22 mouse cellular contexts compared by ENCODE assay signal in the genomic region with DNA sequence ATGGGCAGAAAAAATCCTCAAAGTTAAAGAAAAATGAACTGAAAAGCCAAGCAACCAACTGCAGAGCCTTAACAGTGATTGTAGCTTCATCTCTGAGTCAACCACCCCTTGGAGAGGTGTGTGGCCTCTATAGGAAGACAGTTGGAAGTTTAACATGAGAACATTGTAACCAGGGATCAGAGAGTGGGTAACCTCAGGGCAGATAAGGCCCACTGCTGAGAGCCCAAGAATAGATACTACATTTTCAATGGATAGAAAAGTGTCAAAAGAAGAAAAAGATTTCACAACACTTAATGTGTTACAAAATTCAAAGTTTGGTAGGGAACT. TPM values are rescaled to one million over a fixed set of nuclear protein-coding genes. Genes with fewer than 3 reads are reported as not detected.
DNase-seq lines count a peak whose midpoint lies in the region; ATAC-seq and TF ChIP-seq lines count a peak whose summit lies in the region.
"Had no signal": no experiment of that assay in that cellular context is flagged by ENCODE, and none has a peak within 500 bp of the region (broad histone marks: within the 10 kb centered on the region; RNA-seq: fewer than 3 reads in every experiment).

No protein-coding gene starts in this region.

- H3K27me3 ChIP-seq in cerebellum, adult 2 months (ENCODE audit: control insufficient read depth, insufficient read depth, low read length) = no peaks in the 10 kb centered on the region
- H3K27me3 ChIP-seq in lung, embryonic 14.5 days (ENCODE audit: insufficient read depth, low read length) = no peaks in the 10 kb centered on the region
- H3K27me3 ChIP-seq: embryonic facial prominence, embryonic 15.5 days; heart, embryonic 15.5 days; hindbrain, embryonic 12.5 days; limb, embryonic 13.5 days; midbrain, embryonic 13.5 days; neural tube, embryonic 15.5 days had no signal

- ATAC-seq in lung, embryonic 14.5 days (ENCODE audit: insufficient read depth) = peak; percentile 8; the same call in 1 of the 2 replicates
- ATAC-seq: intestine, embryonic 16.5 days; midbrain, embryonic 13.5 days had no signal

- peak overlapping the region; percentile 1; the same call in 1 of the 2 replicates for H3K27ac ChIP-seq in cerebellum, adult 2 months (ENCODE audit: insufficient read depth, low read length)
- H3K27ac ChIP-seq in gastrocnemius, adult 2 months = peak overlapping the region; percentile 20; the same call in 1 of the 2 replicates
- H3K27ac ChIP-seq in lung, embryonic 14.5 days (ENCODE audit: low read depth) = peak overlapping the region; percentile 38; the same call in 1 of the 2 replicates
- H3K27ac ChIP-seq in cortical plate, adult 2 months (ENCODE audit: insufficient read depth, low read length) = peak overlapping the region; percentile 59; the same call in 1 of the 2 replicates
- H3K27ac ChIP-seq: embryonic facial prominence, embryonic 10.5 days; embryonic facial prominence, embryonic 15.5 days; heart, embryonic 10.5 days; heart, embryonic 15.5 days; hindbrain, embryonic 12.5 days; kidney, postnatal 0 days; limb, embryonic 13.5 days; macrophage; midbrain, embryonic 13.5 days; neural tube, embryonic 15.5 days had no signal

- no peak overlapping the region for H3K4me2 ChIP-seq in lung, embryonic 14.5 days
- H3K4me2 ChIP-seq: embryonic facial prominence, embryonic 15.5 days; heart, embryonic 15.5 days; hindbrain, embryonic 12.5 days; limb, embryonic 13.5 days; liver, embryonic 11.5 days; midbrain, embryonic 13.5 days; neural tube, embryonic 15.5 days had no signal

- no peak overlapping the region for H3K4me3 ChIP-seq in cerebellum, adult 2 months (replicated peaks; ENCODE audit: insufficient read depth, low read depth, low read length)
- peak overlapping the region; percentile 21 for H3K4me3 ChIP-seq in gastrocnemius, adult 2 months
- no peak overlapping the region for H3K4me3 ChIP-seq in lung, embryonic 14.5 days (ENCODE audit: low read depth, low read length)
- no peak overlapping the region for H3K4me3 ChIP-seq in cortical plate, adult 2 months (ENCODE audit: insufficient read depth, low read length)
- H3K4me3 ChIP-seq: embryonic facial prominence, embryonic 10.5 days; embryonic facial prominence, embryonic 15.5 days; heart, embryonic 10.5 days; heart, embryonic 15.5 days; hindbrain, embryonic 12.5 days; limb, embryonic 13.5 days; midbrain, embryonic 13.5 days; neural tube, embryonic 15.5 days had no signal

- no peaks in the 10 kb centered on the region for H3K9me3 ChIP-seq in lung, embryonic 14.5 days (ENCODE audit: low read depth, low read length)
- H3K9me3 ChIP-seq: embryonic facial prominence, embryonic 10.5 days; embryonic facial prominence, embryonic 15.5 days; G1E; heart, embryonic 10.5 days; heart, embryonic 15.5 days; hindbrain, embryonic 12.5 days; limb, embryonic 13.5 days; midbrain, embryonic 13.5 days; neural tube, embryonic 15.5 days had no signal

- DNase-seq in cerebellum, adult 2 months = no peak
- DNase-seq in cerebellum, postnatal 14 days = no peak
- DNase-seq in gastrocnemius, adult 2 months = no peak
- no peak for DNase-seq in gastrocnemius, adult 18-20 months (ENCODE audit: low spot score)
- no peak for DNase-seq in lung, embryonic 14.5 days
- no peak for DNase-seq in lung, postnatal 4 days
- DNase-seq: kidney, adult 8-10 months; thymus, postnatal 4 days had no signal

- H3K36me3 ChIP-seq in lung, embryonic 14.5 days (ENCODE audit: insufficient read depth) = no peaks in the 10 kb centered on the region
- H3K36me3 ChIP-seq: embryonic facial prominence, embryonic 10.5 days; embryonic facial prominence, embryonic 15.5 days; G1E; heart, embryonic 10.5 days; heart, embryonic 15.5 days; hindbrain, embryonic 12.5 days; limb, embryonic 13.5 days; midbrain, embryonic 13.5 days; neural tube, embryonic 15.5 days had no signal

- intact Hi-C loops in gastrocnemius, adult 2 months (cut with DNase I) = loop anchor here (5.0 kb wide), 1 partner anchor 56 kb away; the partner anchor contains the start of gene Rell1

- H3K9ac ChIP-seq in lung, embryonic 14.5 days = no peak overlapping the region
- H3K9ac ChIP-seq: embryonic facial prominence, embryonic 15.5 days; heart, embryonic 15.5 days; hindbrain, embryonic 12.5 days; limb, embryonic 13.5 days; midbrain, embryonic 13.5 days; neural tube, embryonic 15.5 days had no signal

- H3K4me1 ChIP-seq in cerebellum, adult 2 months (ENCODE audit: control insufficient read depth, insufficient read depth, low read length) = peaks cover 13% of the 10 kb centered on the region; the same call in 1 of the 2 replicates
- H3K4me1 ChIP-seq in lung, embryonic 14.5 days (ENCODE audit: insufficient read depth) = no peaks in the 10 kb centered on the region
- peaks cover 5% of the 10 kb centered on the region; the same call in 1 of the 2 replicates for H3K4me1 ChIP-seq in cortical plate, adult 2 months (ENCODE audit: control insufficient read depth, insufficient read depth, low read length)
- H3K4me1 ChIP-seq: embryonic facial prominence, embryonic 10.5 days; embryonic facial prominence, embryonic 15.5 days; heart, embryonic 10.5 days; heart, embryonic 15.5 days; hindbrain, embryonic 12.5 days; limb, embryonic 13.5 days; midbrain, embryonic 13.5 days; neural tube, embryonic 15.5 days had no signal

- TF ChIP-seq POLR2A in cerebellum, adult 2 months (IDR thresholded peaks at IDR 0.05; ENCODE audit: borderline replicate concordance, insufficient read depth, low read length) = no peak
- TF ChIP-seq POLR2A in cortical plate, adult 2 months (IDR thresholded peaks at IDR 0.05; ENCODE audit: extremely low read depth, insufficient read depth, low read length) = no peak

- TF ChIP-seq CTCF in cerebellum, adult 2 months (IDR thresholded peaks at IDR 0.05; ENCODE audit: borderline replicate concordance, insufficient read depth, low read depth, low read length) = no peak
- no peak for TF ChIP-seq CTCF in gastrocnemius, adult 2 months (IDR thresholded peaks at IDR 0.05)
- TF ChIP-seq CTCF in lung, embryonic 14.5 days (IDR thresholded peaks at IDR 0.05; ENCODE audit: low read depth) = no peak
- TF ChIP-seq CTCF in cortical plate, adult 2 months (IDR thresholded peaks at IDR 0.05; ENCODE audit: extremely low read depth, insufficient read depth, low read length) = no peak

RNA-seq across cellular contexts. Expression of gene Rell1, which starts 54.6 kb away (rescaled TPM):
- 10.5 and 13.3 TPM in 2 replicates for polyA plus RNA-seq in cerebellum, adult 2 months (2012; rRNA removed)
- 10 to 100 TPM in 1 of 2 experiments, 1 to 10 TPM in 1; 8.0 to 12.5 TPM for total RNA-seq in gastrocnemius, adult 2 months (2021)
- 10 to 100 TPM in 1 of 2 experiments, 1 to 10 TPM in 1; 9.3 to 10.7 TPM for total RNA-seq in gastrocnemius, adult 18-20 months (2021)
- polyA plus RNA-seq in lung, embryonic 14.5 days (2014; fragmentation: Nextera tagmentation; extraction: Ambion mirVana) = 15.7 and 16.6 TPM in 2 replicates
- polyA plus RNA-seq in cortical plate, adult 2 months (2012; rRNA removed) = 14.5 and 14.9 TPM in 2 replicates

Comparison
In these comparisons a context has a peak if more than half of its experiments do, and no peak if none do; other contexts are left out.
1. H3K27ac ChIP-seq: peak in every context shown above with its lines; median percentile 59 in cortical plate, adult 2 months; 38 in lung, embryonic 14.5 days; 20 in gastrocnemius, adult 2 months; 1 in cerebellum, adult 2 months.